Mouse (Mus musculus): Measurements from ENCODE around the gene Cacnb3. TPM values are rescaled to one million over a fixed set of nuclear protein-coding genes. Genes with fewer than 3 reads are reported as not detected.

The Cacnb3 gene
- polyA plus RNA-seq, 1 experiment from 2014 or later = 28.9 TPM

GRCm38 (mm10) chr15:98609331-98610130 is 21.1 kb upstream of the Cacnb3 start, which contains the start of gene Adcy6:
Gene Adcy6 (minus strand): TSS chr15:98610076.
- WGBS = under 1% methylated on average over 59 of the region's 75 CpGs

GRCm38 (mm10) chr15:98610131-98610633 is 20.5 kb upstream of the Cacnb3 start:
- H3K4me1 ChIP-seq (ENCODE audit: insufficient read depth) = peaks cover 7% of the 10 kb centered on the region
- H3K9me3 ChIP-seq (ENCODE audit: low read depth, low read length) = no peaks in the 10 kb centered on the region
- DNase-seq = peak; percentile 36

More at GRCm38 (mm10) chr15:98609331-98610130, 21.1 kb upstream of the Cacnb3 start, which contains the start of gene Adcy6:
- peak within 1 kb of the TSS; percentile 72 for H3K4me2 ChIP-seq
- H3K9ac ChIP-seq = peak within 1 kb of the TSS; percentile 90
- H3K27me3 ChIP-seq (ENCODE audit: insufficient read depth, low read length) = no peaks in the 10 kb centered on the region
- DNase-seq (peak; percentile 91), ATAC-seq (ENCODE audit: insufficient read depth) (peak; percentile 82)
- H3K4me1 ChIP-seq (ENCODE audit: insufficient read depth) = peaks cover 7% of the 10 kb centered on the region
- peak within 1 kb of the TSS; percentile 95 for H3K27ac ChIP-seq (ENCODE audit: low read depth)
- H3K9me3 ChIP-seq (ENCODE audit: low read depth, low read length) = no peaks in the 10 kb centered on the region
- H3K36me3 ChIP-seq (ENCODE audit: insufficient read depth) = peaks cover 6% of the 10 kb centered on the region; the same call in 1 of the 2 replicates
- no peak for TF ChIP-seq CTCF (IDR thresholded peaks at IDR 0.05; ENCODE audit: low read depth)
- H3K4me3 ChIP-seq (ENCODE audit: low read depth, low read length) = peak within 1 kb of the TSS; percentile 85

GRCm38 (mm10) chr15:98612229-98612628 is 18.4 kb upstream of the Cacnb3 start:
- TF ChIP-seq CTCF (IDR thresholded peaks at IDR 0.05; ENCODE audit: low read depth) = no peak
- no peak for DNase-seq
- Histone ChIP-seq H3K9ac (no peak overlapping the region), H3K36me3 (ENCODE audit: insufficient read depth) (no peaks in the 10 kb centered on the region), H3K4me2 (no peak overlapping the region), H3K4me1 (ENCODE audit: insufficient read depth) (peaks cover 2% of the 10 kb centered on the region), H3K27ac (ENCODE audit: low read depth) (no peak overlapping the region), H3K9me3 (ENCODE audit: low read depth, low read length) (no peaks in the 10 kb centered on the region), H3K4me3 (ENCODE audit: low read depth, low read length) (no peak overlapping the region), H3K27me3 (ENCODE audit: insufficient read depth, low read length) (no peaks in the 10 kb centered on the region)
- WGBS = 92% methylated on average over 3 of the region's 3 CpGs
- no peak for ATAC-seq (ENCODE audit: insufficient read depth)

More at GRCm38 (mm10) chr15:98610131-98610633, 20.5 kb upstream of the Cacnb3 start:
- Histone ChIP-seq H3K27me3 (ENCODE audit: insufficient read depth, low read length) (no peaks in the 10 kb centered on the region), H3K4me3 (ENCODE audit: low read depth, low read length) (peak overlapping the region; percentile 85), H3K36me3 (ENCODE audit: insufficient read depth) (no peaks in the 10 kb centered on the region; the same call in 1 of the 2 replicates), H3K9ac (peak overlapping the region; percentile 90), H3K27ac (ENCODE audit: low read depth) (peak overlapping the region; percentile 95), H3K4me2 (peak overlapping the region; percentile 72)
- TF ChIP-seq CTCF (IDR thresholded peaks at IDR 0.05; ENCODE audit: low read depth) = no peak
- ATAC-seq (ENCODE audit: insufficient read depth) = no peak
- 3% methylated on average over 12 of the region's 12 CpGs for WGBS

GRCm38 (mm10) chr15:98614551-98614950 is 16.1 kb upstream of the Cacnb3 start:
- no peak overlapping the region for H3K4me3 ChIP-seq (ENCODE audit: low read depth, low read length)
- H3K9me3 ChIP-seq (ENCODE audit: low read depth, low read length) = no peaks in the 10 kb centered on the region
- H3K27ac ChIP-seq (ENCODE audit: low read depth) = peak overlapping the region; percentile 51; the same call in 1 of the 2 replicates
- DNase-seq (peak; percentile 82), ATAC-seq (ENCODE audit: insufficient read depth) (peak; percentile 26; the same call in 1 of the 2 replicates)
- H3K9ac ChIP-seq = no peak overlapping the region
- no peaks in the 10 kb centered on the region for H3K36me3 ChIP-seq (ENCODE audit: insufficient read depth)
- no peaks in the 10 kb centered on the region for H3K27me3 ChIP-seq (ENCODE audit: insufficient read depth, low read length)
- no peaks in the 10 kb centered on the region for H3K4me1 ChIP-seq (ENCODE audit: insufficient read depth)
- no peak for TF ChIP-seq CTCF (IDR thresholded peaks at IDR 0.05; ENCODE audit: low read depth)
- H3K4me2 ChIP-seq = no peak overlapping the region
- 40% methylated on average over 9 of the region's 9 CpGs for WGBS

- Histone ChIP-seq H3K4me2 (no peak overlapping the region), H3K27ac (ENCODE audit: low read depth) (peak overlapping the region; percentile 51; the same call in 1 of the 2 replicates), H3K4me1 (ENCODE audit: insufficient read depth) (no peaks in the 10 kb centered on the region), H3K9me3 (ENCODE audit: low read depth, low read length) (no peaks in the 10 kb centered on the region), H3K9ac (no peak overlapping the region), H3K36me3 (ENCODE audit: insufficient read depth) (no peaks in the 10 kb centered on the region), H3K4me3 (ENCODE audit: low read depth, low read length) (no peak overlapping the region), H3K27me3 (ENCODE audit: insufficient read depth, low read length) (no peaks in the 10 kb centered on the region)
- no peak for DNase-seq
- TF ChIP-seq CTCF (IDR thresholded peaks at IDR 0.05; ENCODE audit: low read depth) = no peak
- 42% methylated on average over 6 of the region's 6 CpGs for whole genome bisulfite sequencing
- ATAC-seq (ENCODE audit: insufficient read depth) = no peak
These were observed 15.7 kb upstream of the Cacnb3 start for GRCm38 (mm10) chr15:98614971-98615370.

GRCm38 (mm10) chr15:98615751-98616150 is 14.9 kb upstream of the Cacnb3 start:
- H3K4me3 ChIP-seq (ENCODE audit: low read depth, low read length) = no peak overlapping the region
- no peak for TF ChIP-seq CTCF (IDR thresholded peaks at IDR 0.05; ENCODE audit: low read depth)
- 70% methylated on average over 6 of the region's 6 CpGs for WGBS
- H3K27me3 ChIP-seq (ENCODE audit: insufficient read depth, low read length) = no peaks in the 10 kb centered on the region
- no peak for DNase-seq
- H3K4me1 ChIP-seq (ENCODE audit: insufficient read depth) = no peaks in the 10 kb centered on the region
- no peak for ATAC-seq (ENCODE audit: insufficient read depth)
- H3K9ac ChIP-seq = no peak overlapping the region
- no peak overlapping the region for H3K27ac ChIP-seq (ENCODE audit: low read depth)
- no peaks in the 10 kb centered on the region for H3K9me3 ChIP-seq (ENCODE audit: low read depth, low read length)
- H3K4me2 ChIP-seq = no peak overlapping the region
- no peaks in the 10 kb centered on the region for H3K36me3 ChIP-seq (ENCODE audit: insufficient read depth)

Measured in lung, embryonic 14.5 days (tissue).